Mouse (Mus musculus): Measurements from ENCODE around the gene Gm45785.

DNA sequence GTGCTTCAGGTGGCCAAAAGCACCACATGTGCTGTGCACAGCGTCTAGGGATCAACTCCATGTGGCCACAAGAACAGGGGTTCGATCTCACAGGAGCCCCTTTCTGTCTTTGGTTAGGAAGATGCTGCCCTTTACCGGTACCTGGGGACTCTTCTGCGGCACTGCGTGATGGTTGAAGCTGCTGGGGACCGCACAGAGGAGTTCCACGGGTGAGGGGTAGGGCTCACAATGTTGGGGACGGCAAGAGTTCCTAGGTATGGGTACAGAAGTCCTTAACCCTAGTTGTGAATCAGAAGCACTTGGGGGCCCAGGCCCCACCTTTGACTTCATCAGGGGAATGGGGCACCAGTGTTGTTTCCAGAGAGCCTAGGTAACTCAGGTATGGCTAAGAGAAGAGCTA is 2.6 kb upstream of the Gm45785 start:
- no peak for TF ChIP-seq EP300 (IDR thresholded peaks at IDR 0.05)
- TF ChIP-seq CTCF (IDR thresholded peaks at IDR 0.05) = no peak

All from lung, postnatal 0 days (tissue).